Mouse (Mus musculus) limb, embryonic 13.5 days (tissue): ENCODE data around the gene Rsph1. TPM values are rescaled to one million over a fixed set of nuclear protein-coding genes. Genes with fewer than 3 reads are reported as not detected.

Experiments used
- ATAC-seq: fragments of 200-750 bp; cut with Nextera tagmentation; 2 replicates; pipeline ENCODE4 v1.8.0; 2017; ENCODE audit warnings: low read depth, moderate number of reproducible peaks, moderate TSS enrichment; ENCODE audit not compliant: low FRiP score
- H3K27ac ChIP-seq: fragments of 300-500 bp; sonication (generic); 2 replicates; pipeline ENCODE4 v1.5.1; 2015; ENCODE audit warnings: inconsistent platforms, mild to moderate bottlenecking, moderate library complexity
- H3K27me3 ChIP-seq: fragments of 300-500 bp; sonication (generic); 2 replicates; pipeline ENCODE4 v1.6.1; 2015; ENCODE audit warnings: mild to moderate bottlenecking, inconsistent platforms
- H3K36me3 ChIP-seq: fragments of 300-500 bp; sonication (generic); 2 replicates; pipeline ENCODE4 v1.6.1; 2015; ENCODE audit warnings: inconsistent platforms, mild to moderate bottlenecking, moderate library complexity
- H3K4me1 ChIP-seq: fragments of 300-500 bp; sonication (generic); 2 replicates; pipeline ENCODE4 v1.6.1; 2015; ENCODE audit warnings: inconsistent platforms
- H3K4me2 ChIP-seq: fragments of 300-500 bp; sonication (generic); replicated peaks from 2 replicates; pipeline ENCODE4 v1.6.1; 2015; ENCODE audit warnings: inconsistent platforms, mild to moderate bottlenecking, moderate library complexity
- H3K4me3 ChIP-seq: fragments of 300-500 bp; sonication (generic); 2 replicates; pipeline ENCODE4 v1.5.1; 2015; ENCODE audit warnings: moderate library complexity, mild to moderate bottlenecking, inconsistent platforms
- H3K9ac ChIP-seq: fragments of 300-500 bp; sonication (generic); 2 replicates; pipeline ENCODE4 v1.6.1; 2015; ENCODE audit warnings: mild to moderate bottlenecking, inconsistent platforms
- H3K9me3 ChIP-seq: fragments of 300-500 bp; sonication (generic); 2 replicates; pipeline ENCODE4 v1.6.1; 2016; ENCODE audit warnings: inconsistent platforms
- WGBS: fragments of 180-500 bp; shearing (Covaris S2); methylation state at CpG from one replicate; pipeline ENCODE4 v1.1.7; 2015; 5-methylcytosine and 5-hydroxymethylcytosine counted together
- polyA plus RNA-seq: library from polyadenylated mRNA; unstranded; fragments of >200 nt; fragmentation: Nextera tagmentation; extraction: Ambion mirVana; gene quantifications from 2 replicates; pipeline ENCODE4 v1.2.1, GENCODE M21; 2015

Gene Rsph1
- polyA plus RNA-seq, 1 experiment from 2014 or later, result 0.48 TPM

- Histone ChIP-seq H3K27ac (no peak overlapping the region), H3K4me1 (no peaks in the 10 kb centered on the region), H3K27me3 (no peaks in the 10 kb centered on the region), H3K9me3 (no peaks in the 10 kb centered on the region), H3K36me3 (no peaks in the 10 kb centered on the region), H3K4me2 (no peak overlapping the region), H3K4me3 (no peak overlapping the region), H3K9ac (no peak overlapping the region)
- WGBS, result 81% methylated on average over 7 of the region's 7 CpGs
- ATAC-seq, result no peak
Measured at GRCm38 (mm10) chr17:31238234-31239020, 38.8 kb downstream of the Rsph1 start.

GRCm38 (mm10) chr17:31235915-31236314 is 41.3 kb downstream of the Rsph1 start:
- no peak overlapping the region for H3K9ac ChIP-seq
- H3K36me3 ChIP-seq, result no peaks in the 10 kb centered on the region
- no peak overlapping the region for H3K4me2 ChIP-seq
- no peak overlapping the region for H3K27ac ChIP-seq
- no peak overlapping the region for H3K4me3 ChIP-seq
- no peaks in the 10 kb centered on the region for H3K9me3 ChIP-seq
- H3K4me1 ChIP-seq, result no peaks in the 10 kb centered on the region
- ATAC-seq, result no peak
- WGBS, result 95% methylated on average over 1 of the region's 1 CpGs
- 0 out of 2 replicates have a peak, but pooled peaks cover 2% of the 10 kb centered on the region for H3K27me3 ChIP-seq

- H3K27ac ChIP-seq, result no peak overlapping the region
- no peak overlapping the region for H3K4me3 ChIP-seq
- H3K9ac ChIP-seq, result no peak overlapping the region
- H3K9me3 ChIP-seq, result no peaks in the 10 kb centered on the region
- no peaks in the 10 kb centered on the region for H3K36me3 ChIP-seq
- no peaks in the 10 kb centered on the region for H3K4me1 ChIP-seq
- ATAC-seq, result no peak
- no peak overlapping the region for H3K4me2 ChIP-seq
- WGBS, result 50% methylated on average over 8 of the region's 8 CpGs
- 0 out of 2 replicates have a peak, but pooled peaks cover 2% of the 10 kb centered on the region for H3K27me3 ChIP-seq
Measured at GRCm38 (mm10) chr17:31232251-31233010, 44.8 kb downstream of the Rsph1 start.

- no peak for ATAC-seq
- WGBS, result 57% methylated on average over 6 of the region's 6 CpGs
- no peak overlapping the region for H3K27ac ChIP-seq
Measured at GRCm38 (mm10) chr17:31231780-31232179, 45.4 kb downstream of the Rsph1 start.

GRCm38 (mm10) chr17:31226931-31227330 is 50.3 kb downstream of the Rsph1 start:
- no peak overlapping the region for H3K27ac ChIP-seq
- no peaks in the 10 kb centered on the region for H3K9me3 ChIP-seq
- no peak for ATAC-seq
- 0 out of 2 replicates have a peak, but pooled peaks cover 2% of the 10 kb centered on the region for H3K27me3 ChIP-seq
- WGBS, result 84% methylated on average over 7 of the region's 7 CpGs
- H3K4me2 ChIP-seq, result no peak overlapping the region
- peaks cover 11% of the 10 kb centered on the region for H3K4me1 ChIP-seq
- no peak overlapping the region for H3K9ac ChIP-seq
- H3K4me3 ChIP-seq, result no peak overlapping the region
- H3K36me3 ChIP-seq, result no peaks in the 10 kb centered on the region

More at GRCm38 (mm10) chr17:31231780-31232179, 45.4 kb downstream of the Rsph1 start:
- Histone ChIP-seq H3K4me3 (no peak overlapping the region), H3K27me3 (0 out of 2 replicates have a peak, but pooled peaks cover 2% of the 10 kb centered on the region), H3K9me3 (no peaks in the 10 kb centered on the region), H3K36me3 (no peaks in the 10 kb centered on the region), H3K9ac (no peak overlapping the region), H3K4me1 (no peaks in the 10 kb centered on the region), H3K4me2 (no peak overlapping the region)

- Histone ChIP-seq H3K4me2 (no peak overlapping the region), H3K9ac (no peak overlapping the region), H3K27me3 (0 out of 2 replicates have a peak, but pooled peaks cover under 1% of the 10 kb centered on the region), H3K4me3 (no peak overlapping the region), H3K27ac (no peak overlapping the region), H3K9me3 (no peaks in the 10 kb centered on the region), H3K4me1 (peaks cover 16% of the 10 kb centered on the region), H3K36me3 (no peaks in the 10 kb centered on the region)
- 76% methylated on average over 3 of the region's 3 CpGs for WGBS
- ATAC-seq, result no peak
Measured at GRCm38 (mm10) chr17:31226368-31226767, 50.8 kb downstream of the Rsph1 start.

GRCm38 (mm10) chr17:31224591-31224990 is 52.6 kb downstream of the Rsph1 start:
- no peak overlapping the region for H3K4me2 ChIP-seq
- no peaks in the 10 kb centered on the region for H3K27me3 ChIP-seq
- H3K9me3 ChIP-seq, result no peaks in the 10 kb centered on the region
- no peaks in the 10 kb centered on the region for H3K36me3 ChIP-seq
- 70% methylated on average over 8 of the region's 8 CpGs for WGBS
- H3K9ac ChIP-seq, result no peak overlapping the region
- no peak overlapping the region for H3K27ac ChIP-seq
- H3K4me1 ChIP-seq, result peaks cover 18% of the 10 kb centered on the region
- ATAC-seq, result no peak
- no peak overlapping the region for H3K4me3 ChIP-seq

GRCm38 (mm10) chr17:31223835-31224234 is 53.3 kb downstream of the Rsph1 start:
- ATAC-seq, result no peak
- Histone ChIP-seq H3K9ac (no peak overlapping the region), H3K9me3 (no peaks in the 10 kb centered on the region), H3K4me3 (no peak overlapping the region), H3K27ac (no peak overlapping the region), H3K36me3 (no peaks in the 10 kb centered on the region), H3K4me2 (no peak overlapping the region), H3K4me1 (peaks cover 18% of the 10 kb centered on the region), H3K27me3 (no peaks in the 10 kb centered on the region)
- 75% methylated on average over 7 of the region's 7 CpGs for WGBS

- H3K27me3 ChIP-seq, result no peaks in the 10 kb centered on the region
- peaks cover 18% of the 10 kb centered on the region for H3K4me1 ChIP-seq
- ATAC-seq, result 0 out of 2 replicates have a peak, but pooled peaks have one; percentile 32
- H3K36me3 ChIP-seq, result no peaks in the 10 kb centered on the region
- no peak overlapping the region for H3K27ac ChIP-seq
- no peak overlapping the region for H3K9ac ChIP-seq
- no peak overlapping the region for H3K4me2 ChIP-seq
- no peak overlapping the region for H3K4me3 ChIP-seq
- WGBS, result 57% methylated on average over 4 of the region's 4 CpGs
- H3K9me3 ChIP-seq, result no peaks in the 10 kb centered on the region
Measured at GRCm38 (mm10) chr17:31222810-31223310, 54.3 kb downstream of the Rsph1 start.

GRCm38 (mm10) chr17:31216068-31216955 is 60.9 kb downstream of the Rsph1 start:
- H3K36me3 ChIP-seq, result no peaks in the 10 kb centered on the region
- WGBS, result 45% methylated on average over 5 of the region's 5 CpGs
- no peak overlapping the region for H3K4me2 ChIP-seq
- H3K27me3 ChIP-seq, result no peaks in the 10 kb centered on the region
- H3K4me3 ChIP-seq, result no peak overlapping the region
- no peak for ATAC-seq
- H3K9me3 ChIP-seq, result no peaks in the 10 kb centered on the region
- no peak overlapping the region for H3K9ac ChIP-seq
- peaks cover 5% of the 10 kb centered on the region for H3K4me1 ChIP-seq
- H3K27ac ChIP-seq, result no peak overlapping the region

- Histone ChIP-seq H3K36me3 (no peaks in the 10 kb centered on the region), H3K4me2 (no peak overlapping the region), H3K9ac (no peak overlapping the region), H3K27ac (no peak overlapping the region), H3K4me1 (peaks cover 4% of the 10 kb centered on the region), H3K27me3 (no peaks in the 10 kb centered on the region), H3K9me3 (no peaks in the 10 kb centered on the region), H3K4me3 (no peak overlapping the region)
- WGBS, result 92% methylated on average over 6 of the region's 6 CpGs
- no peak for ATAC-seq
Measured at GRCm38 (mm10) chr17:31211881-31212280, 65.3 kb downstream of the Rsph1 start.
